Mouse (Mus musculus) hindbrain, embryonic 11.5 days (tissue): ENCODE measurements around the gene Dst. TPM values are rescaled to one million over a fixed set of nuclear protein-coding genes. Genes with fewer than 3 reads are reported as not detected.

Experiments
- ATAC-seq: fragments of 200-750 bp; cut with Nextera tagmentation; 2 replicates; pipeline ENCODE4 v1.8.0; 2017; ENCODE audit warnings: mild to moderate bottlenecking, moderate TSS enrichment, moderate library complexity; ENCODE audit not compliant: low FRiP score
- DNase-seq: peaks from one replicate; pipeline ENCODE4 v3.0.0-alpha.2; 2015; ENCODE audit warnings: low spot score
- H3K27ac ChIP-seq: fragments of 300-500 bp; sonication (generic); 2 replicates; pipeline ENCODE4 v1.5.1; 2014; ENCODE audit warnings: mild to moderate bottlenecking, low read depth, low read length
- H3K27me3 ChIP-seq: fragments of 300-500 bp; sonication (generic); 2 replicates; pipeline ENCODE4 v1.6.1; 2014; ENCODE audit warnings: mild to moderate bottlenecking, low read length, moderate library complexity, mixed read lengths; ENCODE audit not compliant: control insufficient read depth, insufficient read depth
- H3K36me3 ChIP-seq: fragments of 300-500 bp; sonication (generic); 2 replicates; pipeline ENCODE4 v1.6.1; 2014; ENCODE audit warnings: mild to moderate bottlenecking, low read length, moderate library complexity, mixed read lengths; ENCODE audit not compliant: control insufficient read depth, insufficient read depth
- H3K4me1 ChIP-seq: fragments of 300-500 bp; sonication (generic); replicated peaks from 2 replicates; pipeline ENCODE4 v1.6.1; 2014; ENCODE audit warnings: low read length, mixed read lengths; ENCODE audit not compliant: control insufficient read depth, insufficient read depth
- H3K4me2 ChIP-seq: fragments of 300-500 bp; sonication (generic); replicated peaks from 2 replicates; pipeline ENCODE4 v1.6.1; 2014; ENCODE audit warnings: mild to moderate bottlenecking, low read depth, low read length
- H3K4me3 ChIP-seq: fragments of 300-500 bp; sonication (generic); 2 replicates; pipeline ENCODE4 v1.5.1; 2014; ENCODE audit warnings: low read depth, low read length
- H3K9ac ChIP-seq: fragments of 300-500 bp; sonication (generic); 2 replicates; pipeline ENCODE4 v1.6.1; 2014; ENCODE audit warnings: low read depth, low read length
- H3K9me3 ChIP-seq: fragments of 300-500 bp; sonication (generic); 2 replicates; pipeline ENCODE4 v1.6.1; 2016; ENCODE audit warnings: low read length; ENCODE audit not compliant: control insufficient read depth
- WGBS: fragments of 180-500 bp; shearing (Covaris S2); extraction: QIAGEN DNeasy Blood & Tissue Kit; methylation state at CpG from one replicate; pipeline ENCODE4 v1.1.7; 2014; 5-methylcytosine and 5-hydroxymethylcytosine counted together
- polyA plus RNA-seq: library from polyadenylated mRNA; unstranded; fragments of >200 nt; fragmentation: Nextera tagmentation; extraction: Ambion mirVana; gene quantifications from 2 replicates; pipeline ENCODE4 v1.2.1, GENCODE M21; 2014

The Dst gene
- polyA plus RNA-seq = 36.5 and 60.0 TPM in 2 replicates

DNA sequence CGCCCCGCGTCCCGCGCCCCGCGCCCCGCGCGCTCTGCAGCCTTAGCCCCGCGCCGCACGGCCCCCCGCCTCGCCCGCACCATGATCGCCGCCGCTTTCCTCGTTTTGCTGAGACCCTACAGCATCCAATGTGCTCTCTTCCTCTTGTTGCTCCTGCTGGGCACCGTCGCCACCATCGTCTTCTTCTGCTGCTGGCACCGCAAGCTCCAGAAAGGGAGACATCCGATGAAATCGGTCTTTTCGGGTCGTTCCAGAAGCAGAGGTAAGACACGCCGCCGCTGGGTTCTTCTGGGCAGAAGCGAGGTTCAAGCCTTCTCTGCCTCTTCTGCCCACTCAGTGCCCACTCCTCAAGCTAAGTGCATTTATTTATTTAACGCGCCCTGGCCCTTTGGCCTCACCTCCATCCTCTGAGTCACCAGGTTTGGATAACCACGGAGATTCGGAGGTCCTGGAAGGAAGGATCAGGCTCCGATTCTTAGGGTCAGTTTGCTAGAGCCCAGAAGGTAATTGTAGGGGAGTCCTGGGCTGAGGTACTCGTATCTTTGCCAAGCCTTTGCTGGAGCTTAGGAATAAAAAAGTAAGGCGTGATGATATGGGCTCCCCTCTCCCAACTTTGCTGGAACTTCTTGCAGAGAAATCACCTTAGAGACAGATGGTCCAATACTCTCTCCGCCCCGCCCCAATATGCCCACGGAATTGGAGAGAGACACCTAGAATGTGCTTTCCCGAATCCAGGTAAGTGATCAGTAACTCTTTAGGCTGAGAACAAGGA, at the start of gene Dst:
Gene Dst, plus strand, starts transcription at position 35 of the 772 bp plus-strand sequence.
- Histone ChIP-seq H3K4me3 (peak within 1 kb of the TSS; percentile 63), H3K36me3 (no peaks in the 10 kb centered on the region), H3K9ac (peak within 1 kb of the TSS; percentile 68), H3K4me1 (peaks cover 2% of the 10 kb centered on the region; the same call in 1 of the 2 replicates), H3K27me3 (0 out of 2 replicates have a peak, but pooled peaks cover 4% of the 10 kb centered on the region), H3K27ac (peak within 1 kb of the TSS; percentile 70), H3K4me2 (peak within 1 kb of the TSS; percentile 89), H3K9me3 (no peaks in the 10 kb centered on the region)
- ATAC-seq (peak; percentile 8; the same call in 1 of the 2 replicates), DNase-seq (no peak)
- WGBS = 5% methylated on average over 35 of the region's 44 CpGs

- Histone ChIP-seq H3K36me3 (no peaks in the 10 kb centered on the region), H3K4me3 (no peak overlapping the region), H3K9me3 (no peaks in the 10 kb centered on the region), H3K27me3 (no peaks in the 10 kb centered on the region), H3K27ac (no peak overlapping the region), H3K9ac (no peak overlapping the region), H3K4me2 (no peak overlapping the region), H3K4me1 (no peaks in the 10 kb centered on the region)
- ATAC-seq (no peak), DNase-seq (no peak)
- WGBS = 92% methylated on average over 2 of the region's 2 CpGs
Measured at GRCm38 (mm10) chr1:33869031-33869430, 39.0 kb upstream of the Dst start.

- WGBS = 90% methylated on average over 3 of the region's 3 CpGs
- no peak for DNase-seq
Measured at GRCm38 (mm10) chr1:33869437-33869836, 38.6 kb upstream of the Dst start.

DNA sequence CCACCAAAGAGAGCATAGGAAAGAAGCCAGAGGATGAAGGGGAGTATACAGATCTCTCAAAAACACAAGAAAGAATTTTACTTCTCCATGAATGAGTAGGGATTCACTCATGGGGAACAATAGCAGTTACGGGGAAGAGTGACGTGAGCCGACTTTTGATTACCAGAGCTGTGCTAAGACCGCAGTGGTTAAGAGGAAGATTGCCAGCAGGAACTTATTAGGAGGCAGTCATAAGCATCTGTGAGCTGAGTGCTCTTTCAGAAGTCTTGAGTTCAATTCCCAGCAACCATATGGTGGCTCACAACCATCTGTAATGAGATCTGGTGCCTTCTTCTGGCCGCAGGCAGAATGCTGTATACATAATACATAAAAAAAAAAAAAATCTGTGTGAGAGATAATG, 34.5 kb upstream of the Dst start:
- Histone ChIP-seq H3K4me1 (no peaks in the 10 kb centered on the region), H3K36me3 (no peaks in the 10 kb centered on the region), H3K27me3 (no peaks in the 10 kb centered on the region), H3K9me3 (no peaks in the 10 kb centered on the region), H3K9ac (no peak overlapping the region), H3K4me3 (no peak overlapping the region), H3K27ac (no peak overlapping the region), H3K4me2 (no peak overlapping the region)
- WGBS = 90% methylated on average over 5 of the region's 5 CpGs
- DNase-seq (no peak), ATAC-seq (no peak)

More at GRCm38 (mm10) chr1:33869437-33869836, 38.6 kb upstream of the Dst start:
- ATAC-seq = no peak
- Histone ChIP-seq H3K9me3 (no peaks in the 10 kb centered on the region), H3K27me3 (no peaks in the 10 kb centered on the region), H3K36me3 (no peaks in the 10 kb centered on the region), H3K4me3 (no peak overlapping the region), H3K9ac (no peak overlapping the region), H3K4me2 (no peak overlapping the region), H3K4me1 (no peaks in the 10 kb centered on the region), H3K27ac (no peak overlapping the region)

GRCm38 (mm10) chr1:33875691-33876090, 32.3 kb upstream of the Dst start:
- Histone ChIP-seq H3K27me3 (no peaks in the 10 kb centered on the region), H3K9me3 (no peaks in the 10 kb centered on the region), H3K9ac (no peak overlapping the region), H3K4me3 (no peak overlapping the region), H3K4me2 (no peak overlapping the region), H3K27ac (no peak overlapping the region), H3K4me1 (no peaks in the 10 kb centered on the region), H3K36me3 (no peaks in the 10 kb centered on the region)
- 55% methylated on average over 6 of the region's 6 CpGs for WGBS
- DNase-seq (peak; percentile 47), ATAC-seq (no peak)

DNA sequence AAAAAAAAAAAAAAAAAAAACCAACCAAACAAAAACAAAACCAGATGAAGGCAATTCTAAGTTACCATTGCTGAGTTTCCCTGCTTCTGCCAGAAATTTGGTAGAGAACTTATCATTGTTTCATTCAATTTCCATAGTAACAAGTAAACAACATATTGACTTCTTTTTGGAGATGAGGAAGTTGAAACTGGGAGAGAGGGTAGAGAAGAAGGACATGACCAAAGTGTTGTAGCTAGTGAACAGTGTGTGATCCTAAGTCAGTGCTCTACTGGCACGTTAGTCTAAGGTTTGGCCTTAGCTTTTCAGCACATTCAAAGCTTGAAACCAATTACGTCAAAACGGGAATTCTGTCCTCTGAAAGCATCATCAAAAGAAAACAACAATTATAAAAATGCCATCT, 31.6 kb upstream of the Dst start:
- H3K9me3 ChIP-seq = no peaks in the 10 kb centered on the region
- no peak overlapping the region for H3K4me2 ChIP-seq
- no peak overlapping the region for H3K4me3 ChIP-seq
- H3K4me1 ChIP-seq = no peaks in the 10 kb centered on the region
- H3K36me3 ChIP-seq = no peaks in the 10 kb centered on the region
- H3K27ac ChIP-seq = no peak overlapping the region
- no peaks in the 10 kb centered on the region for H3K27me3 ChIP-seq
- ATAC-seq (no peak), DNase-seq (no peak)
- no peak overlapping the region for H3K9ac ChIP-seq
- WGBS = 85% methylated on average over 3 of the region's 3 CpGs

GRCm38 (mm10) chr1:33878170-33878569, 29.9 kb upstream of the Dst start:
- WGBS = 92% methylated on average over 7 of the region's 7 CpGs
- Histone ChIP-seq H3K9me3 (no peaks in the 10 kb centered on the region), H3K27me3 (no peaks in the 10 kb centered on the region), H3K9ac (no peak overlapping the region), H3K27ac (no peak overlapping the region), H3K4me3 (no peak overlapping the region), H3K4me2 (no peak overlapping the region), H3K36me3 (no peaks in the 10 kb centered on the region), H3K4me1 (no peaks in the 10 kb centered on the region)
- ATAC-seq (no peak), DNase-seq (no peak)

DNA sequence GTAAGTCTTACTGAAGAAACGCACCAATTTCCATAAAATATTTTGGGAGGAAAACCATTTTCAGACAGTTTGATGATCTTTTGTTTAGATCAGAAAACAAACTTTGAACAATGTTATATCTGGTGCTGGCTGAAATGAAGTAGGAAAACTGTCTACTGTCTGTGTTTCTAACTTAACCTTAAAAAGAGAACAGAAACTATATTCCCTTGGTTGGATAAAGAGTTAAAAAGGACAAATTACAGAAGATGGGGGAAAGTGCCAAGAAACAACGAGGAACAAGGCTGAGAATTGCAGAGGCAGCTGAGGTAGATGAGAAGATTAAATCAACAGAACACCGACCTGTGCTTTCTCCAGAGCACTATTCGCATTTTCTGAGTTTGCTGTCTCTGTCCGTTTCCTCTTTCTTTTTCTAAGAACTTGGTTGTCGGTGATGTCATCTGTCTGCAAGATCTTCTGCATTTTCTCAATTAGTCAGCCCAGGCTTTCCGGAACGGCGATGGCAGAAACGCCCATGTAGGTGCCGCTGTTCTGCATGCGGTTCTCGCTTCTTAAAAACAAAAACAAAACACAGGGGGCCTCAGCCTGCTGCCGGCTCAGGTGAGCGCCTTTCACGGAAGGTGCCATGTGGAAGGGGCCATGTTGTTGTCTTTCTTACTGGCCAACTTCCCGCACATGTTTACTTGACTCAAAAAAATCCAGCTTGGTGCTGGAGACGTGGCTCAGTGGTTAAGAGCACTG, 24.8 kb upstream of the Dst start:
- WGBS = 25% methylated on average over 18 of the region's 18 CpGs
- no peak for ATAC-seq
- no peaks in the 10 kb centered on the region for H3K4me1 ChIP-seq
- no peak overlapping the region for H3K27ac ChIP-seq
- H3K9ac ChIP-seq = no peak overlapping the region
- H3K4me3 ChIP-seq = no peak overlapping the region
- no peaks in the 10 kb centered on the region for H3K36me3 ChIP-seq
- no peaks in the 10 kb centered on the region for H3K9me3 ChIP-seq
- DNase-seq = no peak
- no peak overlapping the region for H3K4me2 ChIP-seq
- H3K27me3 ChIP-seq = no peaks in the 10 kb centered on the region
